Mouse (Mus musculus) heart, embryonic 11.5 days (tissue): ENCODE measurements around the gene Olfr243. TPM values are rescaled to one million over a fixed set of nuclear protein-coding genes. Genes with fewer than 3 reads are reported as not detected.
"Not testable (repeated sequence)": the region's sequence is repeated elsewhere in the genome, so short reads cannot be mapped to it uniquely, and the experiment has no call there.

ENCODE experiments used
- ATAC-seq: fragments of 200-750 bp; cut with Nextera tagmentation; replicated peaks from 2 replicates; pipeline ENCODE4 v1.8.0; 2017; ENCODE audit warnings: moderate library complexity; ENCODE audit not compliant: insufficient number of reproducible peaks, low FRiP score, low TSS enrichment
- H3K27ac ChIP-seq: fragments of 300-500 bp; sonication (generic); 2 replicates; pipeline ENCODE4 v1.5.1; 2014; ENCODE audit warnings: mild to moderate bottlenecking, low read depth, low read length
- H3K27me3 ChIP-seq: fragments of 300-500 bp; sonication (generic); 2 replicates; pipeline ENCODE4 v1.6.1; 2014; ENCODE audit warnings: mild to moderate bottlenecking, low read length, mixed read lengths; ENCODE audit not compliant: control insufficient read depth, insufficient read depth
- H3K36me3 ChIP-seq: fragments of 300-500 bp; sonication (generic); 2 replicates; pipeline ENCODE4 v1.6.1; 2014; ENCODE audit warnings: mild to moderate bottlenecking, low read length, moderate library complexity, mixed read lengths; ENCODE audit not compliant: control insufficient read depth, insufficient read depth
- H3K4me1 ChIP-seq: fragments of 300-500 bp; sonication (generic); 2 replicates; pipeline ENCODE4 v1.6.1; 2014; ENCODE audit warnings: low read length; ENCODE audit not compliant: control insufficient read depth, insufficient read depth
- H3K4me2 ChIP-seq: fragments of 300-500 bp; sonication (generic); 2 replicates; pipeline ENCODE4 v1.6.1; 2014; ENCODE audit warnings: mild to moderate bottlenecking, moderate library complexity
- H3K4me3 ChIP-seq: fragments of 300-500 bp; sonication (generic); 2 replicates; pipeline ENCODE4 v1.5.1; 2014; ENCODE audit warnings: low read depth, low read length
- H3K9ac ChIP-seq: fragments of 300-500 bp; sonication (generic); 2 replicates; pipeline ENCODE4 v1.6.1; 2014; ENCODE audit warnings: mild to moderate bottlenecking, low read depth, low read length, moderate library complexity
- H3K9me3 ChIP-seq: fragments of 300-500 bp; sonication (generic); replicated peaks from 2 replicates; pipeline ENCODE4 v1.6.1; 2016; ENCODE audit warnings: low read length; ENCODE audit not compliant: control insufficient read depth
- WGBS: fragments of 180-500 bp; shearing (Covaris S2); extraction: QIAGEN DNeasy Blood & Tissue Kit; methylation state at CpG from one replicate; pipeline ENCODE4 v1.1.7; 2014; ENCODE audit not compliant: insufficient replicate concordance; 5-methylcytosine and 5-hydroxymethylcytosine counted together
- polyA plus RNA-seq: library from polyadenylated mRNA; unstranded; fragments of >200 nt; fragmentation: Nextera tagmentation; extraction: Ambion mirVana; gene quantifications from 2 replicates; pipeline ENCODE4 v1.2.1, GENCODE M21; 2014

The Olfr243 gene
- polyA plus RNA-seq: not detected in 2 replicates

GRCm38 (mm10) chr7:103714371-103714770 is at the start of gene Olfr243:
Gene Olfr243, plus strand, starts transcription at chr7:103714671.
- Histone ChIP-seq H3K4me2 (no peak within 1 kb of the TSS), H3K4me3 (no peak within 1 kb of the TSS), H3K27me3 (no peaks in the 10 kb centered on the region), H3K27ac (no peak within 1 kb of the TSS), H3K36me3 (no peaks in the 10 kb centered on the region), H3K9ac (no peak within 1 kb of the TSS), H3K4me1 (no peaks in the 10 kb centered on the region), H3K9me3 (no peaks in the 10 kb centered on the region)
- ATAC-seq: no peak

GRCm38 (mm10) chr7:103671091-103671490 is 43.4 kb upstream of the Olfr243 start, which contains the start of gene Olfr624:
Gene Olfr624, minus strand, starts transcription at chr7:103671191.
- Histone ChIP-seq H3K36me3 (no peaks in the 10 kb centered on the region), H3K9me3 (no peaks in the 10 kb centered on the region), H3K9ac (no peak within 1 kb of the TSS)

GRCm38 (mm10) chr7:103682420-103682819 is 32.1 kb upstream of the Olfr243 start, which contains the start of gene Olfr625-ps1:
Gene Olfr625-ps1, plus strand, starts transcription at chr7:103682720.
- Histone ChIP-seq H3K36me3 (no peaks in the 10 kb centered on the region), H3K4me1 (no peaks in the 10 kb centered on the region), H3K4me3 (no peak within 1 kb of the TSS), H3K27me3 (no peaks in the 10 kb centered on the region), H3K4me2 (no peak within 1 kb of the TSS), H3K27ac (no peak within 1 kb of the TSS), H3K9me3 (no peaks in the 10 kb centered on the region), H3K9ac (no peak within 1 kb of the TSS)
- ATAC-seq: no peak

More at GRCm38 (mm10) chr7:103671091-103671490, 43.4 kb upstream of the Olfr243 start, which contains the start of gene Olfr624:
- no peak within 1 kb of the TSS for H3K4me2 ChIP-seq
- no peak within 1 kb of the TSS for H3K4me3 ChIP-seq
- 79% methylated on average over 2 of the region's 2 CpGs for WGBS
- H3K27ac ChIP-seq: no peak within 1 kb of the TSS
- H3K27me3 ChIP-seq: no peaks in the 10 kb centered on the region
- no peak for ATAC-seq
- H3K4me1 ChIP-seq: no peaks in the 10 kb centered on the region

GRCm38 (mm10) chr7:103699469-103699868 is 15.0 kb upstream of the Olfr243 start:
- no peak for ATAC-seq
- H3K4me3 ChIP-seq: no peak overlapping the region
- H3K9me3 ChIP-seq: no peaks in the 10 kb centered on the region
- H3K36me3 ChIP-seq: no peaks in the 10 kb centered on the region
- H3K9ac ChIP-seq: no peak overlapping the region
- 83% methylated on average over 4 of the region's 4 CpGs for WGBS
- no peak overlapping the region for H3K4me2 ChIP-seq
- H3K27me3 ChIP-seq: no peaks in the 10 kb centered on the region
- H3K27ac ChIP-seq: no peak overlapping the region
- H3K4me1 ChIP-seq: no peaks in the 10 kb centered on the region

GRCm38 (mm10) chr7:103712024-103712423 is 2.4 kb upstream of the Olfr243 start:
- no peak overlapping the region for H3K4me3 ChIP-seq
- no peak overlapping the region for H3K4me2 ChIP-seq
- no peaks in the 10 kb centered on the region for H3K27me3 ChIP-seq
- H3K9ac ChIP-seq: no peak overlapping the region
- no peaks in the 10 kb centered on the region for H3K36me3 ChIP-seq
- no peak overlapping the region for H3K27ac ChIP-seq
- H3K9me3 ChIP-seq: no peaks in the 10 kb centered on the region
- 28% methylated on average over 2 of the region's 2 CpGs for WGBS
- no peak for ATAC-seq
- H3K4me1 ChIP-seq: no peaks in the 10 kb centered on the region

GRCm38 (mm10) chr7:103716398-103716797 is 1.9 kb downstream of the Olfr243 start:
- WGBS: 94% methylated on average over 1 of the region's 1 CpGs
- not testable (repeated sequence) for H3K4me2 ChIP-seq, H3K9ac ChIP-seq, H3K9me3 ChIP-seq, ATAC-seq, H3K27me3 ChIP-seq, H3K36me3 ChIP-seq, H3K4me1 ChIP-seq, H3K4me3 ChIP-seq, H3K27ac ChIP-seq

GRCm38 (mm10) chr7:103730074-103730473 is 15.6 kb downstream of the Olfr243 start, which contains the start of gene Olfr628:
Gene Olfr628, plus strand, starts transcription at chr7:103730374.
- WGBS: 84% methylated on average over 1 of the region's 1 CpGs
- H3K9me3 ChIP-seq: no peaks in the 10 kb centered on the region
- no peak for ATAC-seq
- no peak within 1 kb of the TSS for H3K27ac ChIP-seq
- no peaks in the 10 kb centered on the region for H3K4me1 ChIP-seq
- H3K36me3 ChIP-seq: no peaks in the 10 kb centered on the region
- no peak within 1 kb of the TSS for H3K9ac ChIP-seq
- H3K4me2 ChIP-seq: no peak within 1 kb of the TSS
- H3K27me3 ChIP-seq: no peaks in the 10 kb centered on the region
- no peak within 1 kb of the TSS for H3K4me3 ChIP-seq

- no peak within 1 kb of the TSS for H3K27ac ChIP-seq
- H3K4me2 ChIP-seq: no peak within 1 kb of the TSS
- no peaks in the 10 kb centered on the region for H3K27me3 ChIP-seq
- H3K36me3 ChIP-seq: no peaks in the 10 kb centered on the region
- 75% methylated on average over 2 of the region's 2 CpGs for WGBS
- H3K4me3 ChIP-seq: no peak within 1 kb of the TSS
- no peak within 1 kb of the TSS for H3K9ac ChIP-seq
- no peaks in the 10 kb centered on the region for H3K9me3 ChIP-seq
- no peak for ATAC-seq
- H3K4me1 ChIP-seq: no peaks in the 10 kb centered on the region
Observed at GRCm38 (mm10) chr7:103744843-103745242, 30.4 kb downstream of the Olfr243 start, which contains the start of gene Olfr629. Gene Olfr629, minus strand, starts transcription at chr7:103744943.

GRCm38 (mm10) chr7:103757233-103757632 is 42.8 kb downstream of the Olfr243 start, which contains the start of gene Olfr630:
Gene Olfr630, minus strand, starts transcription at chr7:103757333.
- Histone ChIP-seq H3K4me3 (no peak within 1 kb of the TSS), H3K4me1 (no peaks in the 10 kb centered on the region), H3K9me3 (no peaks in the 10 kb centered on the region), H3K9ac (no peak within 1 kb of the TSS), H3K27ac (no peak within 1 kb of the TSS), H3K4me2 (no peak within 1 kb of the TSS), H3K36me3 (no peaks in the 10 kb centered on the region), H3K27me3 (no peaks in the 10 kb centered on the region)
- WGBS: 34% methylated on average over 2 of the region's 2 CpGs
- no peak for ATAC-seq
